Mouse (Mus musculus): ENCODE results near the gene Atp6v1b1.
A peak's percentile ranks its signal among the peaks of the same experiment; 100 is the strongest.

Atp6v1b1 gene

DNA sequence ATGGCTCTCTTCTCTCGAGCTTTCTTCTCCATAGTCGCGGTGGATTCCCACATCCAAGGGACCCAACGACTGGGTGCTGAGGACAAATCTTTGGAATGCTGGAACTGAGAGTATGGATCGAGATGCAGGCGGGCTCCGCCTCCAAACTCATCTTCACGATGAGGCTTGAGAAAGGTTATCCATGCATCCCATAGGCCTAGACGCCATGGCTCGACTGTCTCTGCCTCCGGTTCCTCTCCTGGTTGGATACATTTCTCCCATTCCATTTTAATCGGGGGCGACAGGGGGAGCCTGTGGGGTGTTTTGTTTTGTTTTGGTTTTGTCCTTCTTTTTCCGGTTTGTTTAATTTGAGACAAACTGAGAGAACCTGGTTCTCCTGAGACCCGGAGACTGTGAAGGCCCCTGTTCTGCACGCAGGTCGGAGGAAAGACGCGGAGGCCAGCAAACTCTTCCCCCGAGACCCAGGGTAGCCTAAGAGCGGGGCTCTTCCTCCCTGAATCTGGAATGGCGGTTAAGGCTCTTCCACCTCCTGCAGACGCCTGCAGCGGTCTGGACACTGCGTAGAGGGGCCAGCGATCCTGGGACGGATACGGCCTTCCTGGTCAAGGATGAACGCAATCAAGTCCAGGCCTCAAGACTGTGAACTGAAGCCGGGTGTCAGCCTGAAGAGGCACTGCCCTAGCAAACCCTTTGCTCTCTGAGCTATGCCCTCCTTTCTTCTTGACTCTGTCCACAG is 27.2 kb upstream of the Atp6v1b1 start:
- no peak for DNase-seq (ENCODE audit: low spot score)

DNA sequence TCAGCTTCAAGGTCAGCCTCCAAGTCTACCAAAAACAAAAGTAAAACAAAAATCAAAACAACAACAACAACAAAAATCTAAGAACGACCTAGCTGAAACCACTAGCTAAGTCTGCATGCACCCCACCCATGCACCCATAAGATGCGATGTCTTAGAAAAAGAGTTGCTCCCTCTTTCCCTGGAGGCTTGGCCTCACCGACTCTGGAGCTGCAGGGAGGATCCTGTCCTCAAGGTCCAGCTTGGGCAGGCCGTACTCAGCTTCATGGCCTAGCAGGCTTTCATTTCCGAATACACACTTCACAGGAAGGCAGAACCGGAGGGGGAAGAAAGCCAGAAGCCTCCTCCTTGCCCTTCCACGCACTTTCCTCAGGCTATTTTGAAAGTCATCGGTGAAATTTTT is 25.8 kb upstream of the Atp6v1b1 start:
- no peak for DNase-seq (ENCODE audit: low spot score)

DNA sequence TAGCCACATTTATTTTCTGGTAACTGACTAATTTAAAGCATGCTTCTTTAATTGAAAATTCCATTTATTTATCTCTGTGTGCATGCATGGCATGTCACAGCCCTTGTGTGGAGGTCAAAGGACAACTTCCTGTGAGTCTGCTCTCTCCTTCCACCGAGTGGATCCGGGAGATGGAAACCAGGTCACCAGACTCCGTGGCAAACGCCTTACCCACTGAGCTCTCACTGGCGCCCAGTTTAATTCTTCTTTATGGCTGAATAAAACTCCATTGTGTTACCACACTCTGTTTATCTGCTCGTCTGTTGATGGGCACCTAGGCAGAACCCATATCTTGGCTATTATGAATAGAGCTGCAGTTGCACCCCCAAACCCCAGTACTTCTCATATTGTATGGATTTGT is 20.3 kb upstream of the Atp6v1b1 start:
- no peak for DNase-seq (ENCODE audit: low spot score)

DNA sequence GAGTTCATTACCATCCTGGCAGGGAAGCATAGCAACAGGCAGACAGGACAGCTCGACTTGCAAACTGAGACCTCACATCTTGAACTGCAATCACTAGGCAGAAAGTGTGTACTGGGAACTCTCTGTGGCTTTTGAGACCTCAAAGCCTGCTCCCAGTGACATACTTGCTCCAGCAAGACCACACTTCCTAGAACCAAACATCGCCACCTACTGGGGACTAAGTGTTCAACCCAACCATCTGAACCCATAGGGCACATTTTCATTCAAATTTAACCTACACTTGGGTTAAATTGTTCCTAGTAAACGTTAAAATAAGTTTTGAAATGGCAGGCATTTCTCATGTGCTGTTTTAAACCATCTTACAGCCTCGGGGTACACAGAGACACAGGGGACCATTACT is 15.6 kb upstream of the Atp6v1b1 start:
- DNase-seq (ENCODE audit: low spot score), result no peak

DNA sequence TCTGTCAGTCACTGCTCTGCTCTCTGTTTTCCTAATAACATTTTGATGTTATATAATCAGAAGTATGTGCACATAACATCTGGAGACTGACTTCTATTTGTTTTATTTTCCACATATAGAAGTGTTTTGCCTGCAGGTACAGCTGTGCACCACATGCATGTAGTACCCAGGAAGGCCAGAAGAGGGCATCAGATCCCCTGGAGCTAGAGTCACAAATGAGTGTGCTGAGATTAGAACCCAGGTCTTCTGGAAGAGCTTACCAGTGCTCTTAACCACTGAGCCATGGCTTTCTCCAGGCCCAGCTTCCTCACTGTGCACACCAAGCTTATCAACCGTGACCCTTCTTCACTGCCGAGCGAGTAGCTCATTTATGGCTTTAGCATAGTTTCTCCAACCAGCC is 14.3 kb upstream of the Atp6v1b1 start:
- DNase-seq (ENCODE audit: low spot score), result no peak

DNA sequence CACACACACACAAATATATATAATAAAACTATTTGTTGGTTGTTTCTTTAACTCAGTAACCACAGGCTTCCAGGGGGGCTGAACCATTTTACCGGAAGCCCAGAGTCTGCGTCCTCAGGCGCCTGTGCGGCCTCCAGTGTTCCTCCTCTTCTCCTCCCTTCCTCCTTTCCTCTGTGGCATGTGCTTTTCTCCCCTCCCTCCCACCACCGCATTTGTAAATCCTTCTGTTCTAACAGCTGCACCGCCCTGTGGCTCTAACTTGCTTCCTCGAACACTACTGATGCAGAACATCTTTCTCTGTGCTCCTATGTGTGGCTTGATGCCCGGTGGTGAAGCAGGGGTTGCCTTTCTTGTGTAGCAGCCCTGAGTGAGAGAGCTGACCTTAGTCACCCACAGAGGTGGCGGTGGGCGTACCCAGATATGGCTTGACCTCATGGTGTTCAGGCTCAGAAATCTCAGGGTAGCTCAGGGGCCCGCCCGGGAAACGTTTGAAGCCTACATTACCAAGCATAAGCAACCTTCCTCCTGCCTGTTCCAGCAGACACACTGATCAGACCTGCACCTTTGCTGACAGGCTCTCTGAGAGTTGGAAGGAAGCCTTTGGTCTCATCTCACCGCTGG is 13.3 kb upstream of the Atp6v1b1 start:
- no peak for DNase-seq (ENCODE audit: low spot score)

DNA sequence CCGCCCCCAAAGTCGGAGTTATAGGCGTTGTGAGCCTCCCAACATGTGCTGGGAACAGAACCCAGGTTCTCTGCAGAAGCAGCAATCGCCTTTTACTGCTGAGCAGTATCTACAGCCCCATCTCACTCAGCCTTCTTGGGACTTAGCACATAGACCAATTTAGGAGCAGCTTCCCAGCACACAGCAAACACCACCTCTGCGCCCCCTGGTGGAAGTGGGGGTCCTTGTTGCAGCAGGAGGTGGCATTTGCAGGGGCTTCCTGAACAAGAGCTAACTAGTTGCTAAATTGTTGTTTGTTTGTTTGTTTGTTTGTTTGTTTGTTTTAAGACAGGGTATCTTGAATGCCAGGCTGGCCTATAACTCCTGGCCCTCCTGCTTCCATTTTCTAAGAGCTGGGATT is 11.7 kb upstream of the Atp6v1b1 start:
- peak; percentile 71 for DNase-seq (ENCODE audit: low spot score)

DNA sequence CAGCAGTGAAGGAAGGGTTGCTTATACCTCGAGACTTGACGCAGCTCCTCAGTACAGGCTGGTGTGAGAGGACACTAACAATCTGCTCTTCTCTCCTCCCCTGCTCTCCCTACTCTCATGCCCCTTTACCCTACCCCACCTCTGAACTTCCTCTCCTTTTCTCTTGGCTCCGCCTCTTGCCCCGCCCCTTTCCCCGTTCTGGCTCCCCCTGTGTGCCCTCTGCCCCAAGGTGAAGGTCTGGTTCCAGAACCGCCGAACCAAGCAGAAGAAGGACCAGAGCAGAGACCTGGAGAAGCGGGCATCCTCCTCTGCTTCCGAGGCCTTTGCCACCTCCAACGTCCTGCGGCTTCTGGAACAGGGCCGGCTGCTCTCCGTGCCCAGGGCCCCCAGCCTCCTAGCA is 5.5 kb upstream of the Atp6v1b1 start:
- no peak for DNase-seq (ENCODE audit: low spot score)

DNA sequence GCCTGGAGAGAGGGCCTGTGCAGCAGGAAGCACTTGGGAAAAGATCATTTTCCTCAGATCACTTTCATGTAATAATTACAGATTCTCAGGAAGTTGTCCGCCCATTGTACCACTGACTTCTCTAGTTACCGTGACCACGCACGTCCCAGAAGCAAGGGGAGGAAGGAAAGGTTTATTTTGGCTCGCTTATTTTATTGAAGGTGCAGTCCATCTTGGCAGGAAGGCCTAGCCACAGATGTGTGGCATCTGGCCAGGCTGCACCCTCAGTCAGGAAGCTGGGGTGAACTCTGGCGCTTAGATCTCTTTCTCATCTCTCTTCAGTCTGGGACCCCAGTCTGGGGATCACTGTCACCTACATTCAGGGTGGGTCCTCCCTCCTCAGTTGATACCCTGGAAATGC is 4.2 kb upstream of the Atp6v1b1 start:
- no peak for DNase-seq (ENCODE audit: low spot score)

DNA sequence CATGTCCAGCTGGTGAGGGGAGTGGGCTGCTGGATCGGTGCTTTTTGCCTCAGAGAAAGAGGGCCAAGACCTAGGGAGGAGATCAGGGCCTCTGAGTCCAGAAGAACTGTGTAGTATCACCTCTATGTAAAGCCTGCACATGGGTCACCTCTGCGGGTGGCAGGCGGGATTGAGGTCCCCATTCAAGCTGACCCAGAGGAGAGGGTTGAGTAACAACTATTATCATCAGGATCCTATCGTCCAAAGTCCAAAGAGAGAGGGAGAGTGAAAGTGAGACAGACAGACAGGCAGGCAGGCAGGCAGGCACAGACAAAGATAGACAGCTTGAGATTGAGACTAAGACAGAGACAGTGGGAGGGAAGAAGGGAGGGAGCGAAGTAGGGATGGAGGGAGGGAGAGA is 422 bp downstream of the Atp6v1b1 start:
- DNase-seq (ENCODE audit: low spot score), result no peak

DNA sequence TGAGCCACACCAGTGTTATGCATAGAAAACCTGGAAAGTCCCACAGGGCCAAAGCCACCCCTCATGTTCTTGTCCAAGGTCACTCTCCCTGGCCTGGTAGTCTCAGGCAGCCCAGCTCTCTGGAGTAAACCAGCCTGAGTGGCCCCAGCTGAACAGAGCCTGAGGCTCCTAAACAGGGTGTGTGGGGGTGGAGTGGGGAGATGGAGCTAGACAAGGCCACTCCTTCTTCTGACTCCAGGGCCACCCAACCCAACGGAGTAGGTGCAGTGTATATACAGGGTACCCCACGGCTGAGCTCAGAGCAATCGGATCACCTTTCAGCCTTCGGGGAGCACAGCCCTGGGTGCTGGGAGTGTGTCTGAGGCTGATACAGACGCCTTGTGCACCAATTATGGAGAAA is 1.3 kb downstream of the Atp6v1b1 start:
- no peak for DNase-seq (ENCODE audit: low spot score)

DNA sequence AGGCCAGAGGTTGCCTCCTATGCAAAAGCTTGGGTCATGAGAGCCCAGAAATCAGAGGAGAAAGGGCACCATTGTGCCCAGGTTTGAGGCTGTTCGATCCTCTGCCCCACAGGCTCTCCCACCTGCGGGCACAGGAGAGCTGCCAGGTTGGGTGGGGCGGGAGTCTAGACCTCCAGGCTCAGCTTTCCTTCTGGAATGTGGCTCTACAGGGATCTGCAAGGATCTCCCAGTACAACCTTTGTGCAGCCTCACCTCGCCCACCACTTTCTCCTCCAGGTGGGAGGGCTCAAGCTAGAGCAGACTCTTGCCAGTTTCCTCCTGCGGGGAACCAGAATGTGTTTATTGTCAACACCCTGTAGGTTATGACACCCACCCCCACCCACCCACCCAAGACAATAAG is 1.8 kb downstream of the Atp6v1b1 start:
- DNase-seq (ENCODE audit: low spot score), result no peak

DNA sequence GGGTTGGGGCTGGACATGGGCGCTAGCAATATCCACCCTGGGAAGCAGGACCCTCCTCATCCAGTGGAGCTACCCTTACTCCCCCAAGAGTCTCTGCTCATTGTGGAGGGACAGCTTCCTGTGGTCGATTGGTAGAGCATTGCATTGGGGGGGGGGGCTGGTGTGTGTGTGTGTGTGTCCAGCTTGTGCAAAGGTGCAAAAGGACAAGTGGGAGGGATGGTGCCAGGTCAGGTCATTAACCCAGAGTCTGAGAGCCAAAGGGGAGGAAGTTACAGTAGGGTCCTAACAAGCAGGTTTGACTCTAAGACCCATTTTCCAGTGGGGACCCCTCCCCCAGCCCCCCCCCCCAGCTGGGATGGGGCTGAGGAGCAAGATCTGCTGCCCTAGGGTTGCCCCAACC is 2.7 kb downstream of the Atp6v1b1 start:
- no peak for DNase-seq (ENCODE audit: low spot score)

DNA sequence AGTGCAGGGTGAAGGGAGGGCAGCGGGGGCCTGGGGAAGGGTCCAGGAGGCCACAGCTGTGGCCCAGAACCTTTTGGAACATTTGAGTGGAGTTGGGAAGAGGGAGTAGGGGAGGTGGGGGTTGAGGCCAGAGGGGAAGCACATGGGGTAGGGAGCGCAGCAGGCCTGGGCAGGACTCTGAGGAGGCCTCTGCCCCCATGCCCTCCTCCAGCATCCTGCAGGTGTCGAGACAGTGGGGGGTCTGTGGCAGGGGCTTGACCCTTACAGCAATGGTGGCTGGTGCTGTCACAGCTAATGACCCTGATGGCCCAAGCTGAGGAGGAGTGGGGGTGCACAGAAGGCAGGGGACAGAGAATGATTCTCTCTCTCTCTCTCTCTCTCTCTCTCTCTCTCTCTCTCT is 6.5 kb downstream of the Atp6v1b1 start:
- no peak for DNase-seq (ENCODE audit: low spot score)

DNA sequence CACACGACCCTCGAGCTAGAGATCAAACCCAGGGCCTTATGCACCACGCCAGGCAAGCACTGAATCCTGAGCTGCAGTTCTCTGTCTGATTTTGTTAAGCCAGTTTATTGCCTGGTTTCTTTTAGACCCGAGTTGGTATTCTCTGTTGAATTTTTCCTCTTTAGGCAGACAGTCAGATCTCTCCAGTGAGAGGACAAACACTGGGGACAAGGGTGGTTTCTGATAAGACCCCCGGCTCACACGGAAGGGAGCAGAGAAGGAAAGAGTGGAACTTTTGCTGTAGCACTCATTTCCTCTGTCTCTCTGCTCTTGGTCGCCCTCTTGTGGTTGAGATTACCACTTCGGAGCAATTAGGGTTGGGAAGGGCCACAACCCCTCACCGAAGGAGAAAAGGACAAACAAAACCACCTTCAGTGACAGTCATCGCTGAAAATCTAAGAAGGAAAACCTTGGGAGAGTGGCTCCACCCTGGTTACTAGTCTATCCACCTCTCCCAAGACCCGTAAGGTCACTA is 7.4 kb downstream of the Atp6v1b1 start:
- DNase-seq (ENCODE audit: low spot score), result peak; percentile 73

DNA sequence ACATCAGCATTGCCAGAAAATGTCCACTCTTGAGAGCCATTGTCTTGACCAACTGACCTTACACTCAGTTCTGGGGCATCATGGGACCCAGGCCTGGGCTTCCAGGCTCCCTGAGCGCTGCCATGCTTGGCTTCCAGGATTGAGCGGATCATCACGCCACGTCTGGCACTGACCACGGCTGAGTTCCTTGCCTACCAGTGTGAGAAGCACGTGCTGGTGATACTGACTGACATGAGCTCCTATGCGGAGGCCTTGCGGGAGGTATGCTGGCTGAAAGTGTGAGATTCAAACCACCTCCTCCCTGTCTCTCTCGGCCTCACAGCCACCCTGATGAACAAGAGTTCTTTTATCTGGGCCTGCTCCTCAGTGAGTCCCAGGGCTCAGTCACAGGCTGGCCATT is 13.3 kb downstream of the Atp6v1b1 start:
- no peak for DNase-seq (ENCODE audit: low spot score)

DNA sequence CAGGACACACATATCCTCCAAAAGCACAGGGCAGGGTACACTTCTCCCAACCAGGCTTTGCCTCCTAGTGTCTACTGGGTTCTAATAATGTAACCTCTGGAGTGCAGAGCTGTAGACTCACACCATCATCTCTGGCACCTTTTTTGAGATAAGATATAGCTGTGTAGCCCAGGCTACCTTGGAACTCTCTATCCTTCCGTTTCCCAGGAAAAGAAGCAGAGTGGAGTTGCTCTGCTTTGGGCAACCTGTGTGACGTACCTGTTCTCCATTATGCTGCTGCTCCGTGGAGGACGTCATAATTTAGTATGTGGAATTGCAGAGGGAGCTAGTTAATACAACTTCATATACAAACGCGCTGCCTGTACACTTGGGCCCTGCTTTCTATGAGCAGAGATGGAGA is 19.6 kb downstream of the Atp6v1b1 start, which contains the start of gene Ankrd53:
TSS of gene Ankrd53 (plus strand) at position 301 of the 400 bp plus-strand sequence.
- no peak for DNase-seq (ENCODE audit: low spot score)

DNA sequence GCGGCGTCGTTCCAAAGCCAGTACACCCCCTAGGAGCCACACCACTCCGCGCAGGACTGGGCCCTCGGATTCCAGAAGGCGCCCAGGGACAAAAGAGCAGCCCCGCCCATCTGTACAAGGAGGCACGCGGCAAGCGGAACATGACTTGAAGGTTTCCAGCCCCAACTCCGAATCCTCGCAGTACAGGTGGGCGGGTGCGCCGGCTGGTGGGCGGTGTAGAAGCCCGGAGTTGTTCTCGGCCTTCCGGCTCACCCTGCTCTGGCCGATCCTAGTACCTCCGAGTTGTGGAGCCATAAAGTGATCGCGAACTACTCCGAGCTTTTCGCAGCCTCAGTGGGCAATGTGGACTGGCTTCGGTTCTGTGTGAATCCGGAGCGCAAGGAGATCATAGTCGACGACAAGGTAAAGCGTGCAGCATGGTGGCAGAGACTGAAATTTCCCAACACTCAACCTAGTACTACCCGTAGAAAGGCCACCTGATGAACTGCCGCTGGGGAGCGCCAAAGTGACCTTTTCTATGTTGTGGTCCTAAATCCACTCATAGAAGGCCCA is 20.2 kb downstream of the Atp6v1b1 start:
- peak; percentile 55 for DNase-seq (ENCODE audit: low spot score)

DNA sequence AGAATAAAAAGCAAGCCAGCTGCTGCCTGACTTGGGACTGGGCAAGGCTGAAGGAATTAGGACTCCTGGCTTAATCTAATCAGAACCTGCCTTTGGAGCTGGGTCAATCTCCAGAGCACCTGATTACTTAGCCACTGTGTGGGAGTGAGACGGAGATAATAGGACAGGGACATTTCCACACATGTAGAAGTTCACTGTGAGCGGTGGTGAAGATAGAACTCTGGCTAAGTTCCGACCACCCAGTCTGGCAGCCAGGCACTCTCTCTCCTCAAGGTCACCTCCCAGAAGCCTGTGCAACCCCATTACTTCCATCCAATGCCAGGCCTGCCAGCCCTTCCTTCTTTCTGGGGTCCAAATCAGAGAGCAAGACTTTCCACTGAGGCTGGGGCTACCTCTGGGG is 24.2 kb downstream of the Atp6v1b1 start:
- DNase-seq (ENCODE audit: low spot score), result no peak

DNA sequence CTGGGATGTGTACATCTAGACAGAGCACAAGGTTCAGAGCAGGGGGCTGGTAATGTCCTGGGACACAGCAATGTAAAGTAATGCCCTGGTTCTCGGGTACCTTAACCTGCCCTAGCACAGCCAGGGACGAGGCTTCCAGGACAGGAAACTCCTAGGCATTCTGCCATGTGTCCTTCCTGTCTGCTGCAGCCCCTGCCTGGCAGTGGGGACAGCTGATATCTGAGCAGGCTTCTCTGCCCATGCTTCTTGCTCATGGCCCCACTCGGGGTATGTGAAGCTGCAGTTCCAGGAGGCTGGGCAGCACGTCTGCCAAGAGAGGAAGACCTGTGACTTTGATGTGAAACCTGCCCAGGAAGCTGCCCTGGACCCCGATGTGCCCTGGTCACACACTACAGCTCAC is 25.7 kb downstream of the Atp6v1b1 start:
- DNase-seq (ENCODE audit: low spot score), result no peak

DNA sequence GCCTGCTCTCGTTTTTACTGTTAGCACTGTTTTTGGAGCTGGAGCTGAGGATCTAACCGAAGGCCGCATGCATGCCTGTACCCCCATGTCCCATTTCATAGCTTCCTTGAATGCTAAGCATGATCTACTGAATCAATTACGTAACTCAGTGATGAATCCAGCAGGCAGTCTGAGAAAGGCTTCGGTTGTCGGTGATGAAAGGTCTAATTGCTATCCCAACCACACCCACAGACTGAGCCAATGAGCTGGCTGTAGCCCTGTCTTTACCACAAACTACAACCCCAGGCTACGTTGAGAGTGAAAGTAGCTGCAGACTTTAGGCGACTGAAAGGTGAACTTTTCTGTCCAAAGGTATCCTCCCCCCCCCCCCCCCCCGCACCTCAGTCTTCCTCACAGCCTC is 31.3 kb downstream of the Atp6v1b1 start:
- no peak for DNase-seq (ENCODE audit: low spot score)

DNA sequence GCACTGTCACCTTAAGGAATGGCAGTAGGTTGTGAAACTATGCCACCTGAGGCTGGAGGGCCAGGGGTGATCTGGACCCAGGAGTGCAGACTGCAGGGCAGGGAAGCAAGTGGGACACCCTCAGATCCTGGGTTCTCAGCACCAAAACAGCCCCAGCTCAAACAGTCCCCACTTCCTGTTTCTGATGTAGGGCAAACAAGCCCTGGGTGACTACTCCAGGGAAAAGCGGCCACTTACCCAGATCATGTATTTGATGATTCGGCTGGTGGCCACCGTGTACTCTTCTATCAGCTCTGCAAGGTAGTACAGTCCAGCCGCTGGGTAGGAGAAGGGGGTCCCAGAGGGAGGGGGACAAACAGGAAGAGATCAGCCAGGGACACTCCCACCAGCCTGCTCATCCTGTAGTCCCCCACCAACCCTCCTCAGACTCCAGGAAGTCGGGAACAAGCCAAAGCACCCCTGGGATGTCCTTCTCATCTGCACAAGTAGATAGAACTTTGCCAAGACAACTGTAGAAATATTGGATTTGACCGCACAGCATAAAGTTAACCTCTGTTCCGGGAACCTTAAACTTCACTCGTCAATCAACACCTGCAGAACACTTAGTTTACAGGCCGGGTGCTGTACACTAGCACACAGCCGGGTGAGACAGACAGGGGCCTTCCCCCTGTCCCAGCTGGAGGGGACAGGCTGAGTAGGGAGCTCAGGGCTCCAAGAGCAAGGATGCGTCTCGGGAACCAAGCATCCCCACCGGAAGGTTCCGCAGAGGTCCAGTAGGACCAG is 32.2 kb downstream of the Atp6v1b1 start:
- no peak for DNase-seq (ENCODE audit: low spot score)

Measured in urinary bladder, postnatal 14 days (tissue).